Mouse (Mus musculus) frontal cortex, adult (tissue): ENCODE data around the gene Hsd17b12.

Experiments
- ATAC-seq: cut with Nextera tagmentation; 2 replicates; pipeline ENCODE4 v1.9.2; 2017; ENCODE audit warnings: mild to moderate bottlenecking, moderate library complexity, mixed read lengths; ENCODE audit not compliant: low TSS enrichment

Gene Hsd17b12

DNA sequence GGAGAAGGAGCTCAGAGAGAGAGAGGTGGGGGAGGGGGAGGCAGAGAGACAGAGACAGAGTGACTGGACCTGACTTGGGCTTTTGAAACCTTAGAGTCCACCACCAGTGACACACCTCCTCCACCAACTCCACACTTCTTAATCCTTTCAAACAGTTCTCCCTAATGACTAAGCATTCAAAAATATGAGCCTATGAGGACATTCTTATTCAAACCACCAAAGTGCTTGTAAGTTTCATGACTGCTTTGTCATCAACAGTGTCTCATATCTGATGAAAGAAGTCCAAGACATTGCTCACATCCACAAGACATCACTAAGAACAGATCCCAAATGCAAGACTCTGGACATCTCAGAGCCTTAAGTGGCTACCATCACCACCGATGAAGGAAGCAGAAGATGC, 67.9 kb downstream of the Hsd17b12 start:
- no peak for ATAC-seq

GRCm38 (mm10) chr2:94069482-94069881, 88.3 kb downstream of the Hsd17b12 start:
- ATAC-seq = peak; percentile 89

- ATAC-seq = no peak
These were observed 91.1 kb downstream of the Hsd17b12 start for GRCm38 (mm10) chr2:94066540-94067135.

- ATAC-seq = no peak
These were observed 91.6 kb downstream of the Hsd17b12 start for GRCm38 (mm10) chr2:94066120-94066519.

GRCm38 (mm10) chr2:94062791-94063190, 95.0 kb downstream of the Hsd17b12 start:
- ATAC-seq = no peak

DNA sequence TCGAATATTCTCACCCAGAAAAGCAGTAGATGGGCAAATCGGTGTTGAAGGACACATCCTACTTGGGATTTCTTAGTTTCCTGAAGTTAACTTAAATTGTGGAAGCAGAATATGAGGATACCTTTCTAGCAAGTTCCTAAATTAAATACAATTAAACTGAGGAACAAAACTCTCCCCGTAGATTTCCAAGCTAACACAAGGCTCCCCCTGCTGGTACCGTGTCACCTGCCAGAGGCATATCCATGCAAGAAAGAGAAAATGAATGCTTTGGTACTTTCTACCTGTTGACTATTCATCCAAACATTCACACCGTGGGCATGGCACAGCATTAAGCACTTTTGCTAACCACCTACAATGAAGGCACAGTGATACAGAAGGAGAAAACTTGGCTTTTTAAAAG, 98.3 kb downstream of the Hsd17b12 start:
- ATAC-seq = peak; percentile 65; the same call in 1 of the 2 replicates

DNA sequence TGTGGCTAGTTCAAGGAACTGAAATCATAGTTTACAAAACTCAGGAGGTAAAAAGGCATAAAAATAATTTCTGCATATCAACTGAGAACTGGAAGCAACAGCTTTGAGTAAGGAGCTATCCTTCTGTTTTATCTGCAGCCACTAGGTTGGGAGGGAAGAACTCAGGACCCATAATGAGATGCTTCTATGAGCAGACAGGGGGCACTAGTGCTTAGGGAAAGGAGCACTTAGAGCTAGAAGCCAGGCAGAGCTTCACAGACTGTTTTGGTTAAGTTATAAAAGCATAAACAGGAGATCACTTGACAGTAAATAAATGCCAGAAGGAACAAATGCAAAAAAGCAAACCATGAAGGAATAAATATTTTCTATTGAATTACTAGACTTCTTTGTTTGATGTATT, 103.0 kb downstream of the Hsd17b12 start:
- ATAC-seq = peak; percentile 89

- peak; percentile 92 for ATAC-seq
These were observed 105.8 kb downstream of the Hsd17b12 start for GRCm38 (mm10) chr2:94051952-94052351.

DNA sequence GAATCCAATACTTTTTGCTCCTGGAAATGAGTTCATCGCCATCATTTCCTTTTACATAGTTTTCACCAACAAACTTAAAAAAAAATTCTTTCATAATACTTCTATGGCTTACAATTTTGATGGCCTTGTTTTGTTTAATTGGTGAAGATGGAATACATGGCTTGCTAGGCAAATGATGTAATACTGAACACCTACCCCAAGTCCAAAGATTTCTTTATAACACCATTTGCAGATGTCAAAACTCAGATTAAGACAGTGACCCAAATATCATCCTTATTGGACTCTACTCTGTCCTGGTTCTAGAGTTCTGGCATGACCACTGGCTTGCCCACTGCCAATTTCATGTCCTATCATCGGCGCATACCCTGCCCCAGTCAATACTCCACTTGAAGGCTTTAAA, 106.9 kb downstream of the Hsd17b12 start:
- no peak for ATAC-seq

DNA sequence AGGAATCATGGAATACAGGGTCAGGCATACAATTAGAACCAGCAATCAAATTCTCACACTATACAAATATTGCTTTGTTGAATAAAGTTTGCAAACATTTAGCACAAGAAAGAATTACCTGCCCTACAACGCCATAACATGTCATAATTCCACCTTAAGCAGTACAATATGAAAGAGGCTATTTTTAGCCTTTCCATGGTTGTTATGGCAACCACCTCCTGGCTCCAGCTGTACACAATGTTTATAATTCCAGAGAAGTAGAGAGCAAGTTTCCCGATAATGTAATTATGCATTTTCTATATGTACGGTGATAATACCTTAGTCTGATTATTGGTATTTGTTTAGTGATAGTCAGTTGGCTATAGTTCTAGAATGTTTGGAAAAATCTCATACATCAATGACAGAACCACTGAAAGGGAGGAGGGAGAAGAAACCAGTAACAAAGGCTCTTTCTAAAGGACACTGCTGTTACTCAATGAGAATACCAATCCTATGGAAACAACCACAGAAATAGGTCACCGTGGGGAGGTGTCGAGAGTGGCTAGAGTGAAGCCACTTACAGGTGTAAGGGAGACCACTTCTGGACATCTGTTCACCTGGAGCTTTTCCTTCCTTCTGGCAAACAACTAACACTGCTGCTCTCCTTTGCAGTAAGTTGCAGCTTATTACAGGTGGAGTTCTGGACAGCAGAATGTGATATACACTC, 108.1 kb downstream of the Hsd17b12 start:
- ATAC-seq = no peak

DNA sequence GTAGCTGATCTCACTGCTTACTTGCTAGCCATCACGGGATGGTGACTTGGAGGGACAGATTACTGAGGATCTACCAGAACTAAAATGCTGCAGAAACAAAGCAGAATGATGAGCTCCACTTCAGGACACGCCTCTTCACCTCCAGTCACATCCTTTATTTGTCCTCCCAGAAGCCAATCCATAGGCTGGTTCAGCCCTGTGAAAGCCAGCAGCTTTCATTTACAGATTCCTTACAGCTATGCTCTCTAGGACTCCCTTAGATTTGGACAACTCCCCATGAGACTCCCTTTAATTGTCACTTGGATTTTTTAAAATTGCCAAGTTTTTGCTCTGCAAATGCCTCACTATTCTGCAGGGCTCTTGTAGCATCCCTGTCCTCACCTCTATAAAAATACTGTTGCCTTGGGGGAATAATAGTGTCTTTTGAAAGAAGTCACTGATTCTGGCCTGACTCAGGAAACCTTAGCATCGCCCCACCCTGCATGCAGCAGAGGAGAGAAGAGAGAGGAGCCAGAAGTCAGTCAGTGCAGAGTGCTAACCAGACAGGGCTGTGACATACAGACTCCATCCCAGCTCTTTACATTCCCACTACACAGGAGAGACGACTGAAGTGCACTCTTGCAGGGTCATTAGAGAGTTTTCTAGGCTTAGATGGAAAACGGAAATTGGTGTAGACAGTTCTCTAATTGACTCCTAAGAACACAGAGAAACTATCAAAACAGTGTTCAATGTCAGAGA, 108.9 kb downstream of the Hsd17b12 start:
- ATAC-seq = no peak

DNA sequence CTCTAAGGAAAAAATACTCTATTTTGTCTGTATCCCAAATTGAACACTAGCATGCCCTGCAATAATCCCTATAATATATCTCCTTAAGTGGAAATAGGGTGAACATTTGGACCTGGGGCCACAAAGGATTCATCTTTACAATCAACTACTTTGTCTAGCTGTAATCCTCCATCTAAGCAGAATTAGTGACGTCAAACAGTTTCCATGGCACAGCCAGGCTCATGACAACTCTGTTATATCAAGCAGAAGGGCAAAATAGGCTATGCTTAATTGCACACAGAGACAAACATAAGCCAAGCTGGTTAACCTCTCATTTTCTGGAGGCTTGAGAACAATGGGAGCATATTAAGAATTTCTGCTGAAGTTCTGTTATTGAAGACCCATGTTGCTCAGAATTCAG, 109.5 kb downstream of the Hsd17b12 start:
- ATAC-seq = no peak

GRCm38 (mm10) chr2:94045411-94046090, 112.2 kb downstream of the Hsd17b12 start:
- ATAC-seq = peak; percentile 60; the same call in 1 of the 2 replicates

GRCm38 (mm10) chr2:94044174-94044573, 113.6 kb downstream of the Hsd17b12 start:
- ATAC-seq = no peak

DNA sequence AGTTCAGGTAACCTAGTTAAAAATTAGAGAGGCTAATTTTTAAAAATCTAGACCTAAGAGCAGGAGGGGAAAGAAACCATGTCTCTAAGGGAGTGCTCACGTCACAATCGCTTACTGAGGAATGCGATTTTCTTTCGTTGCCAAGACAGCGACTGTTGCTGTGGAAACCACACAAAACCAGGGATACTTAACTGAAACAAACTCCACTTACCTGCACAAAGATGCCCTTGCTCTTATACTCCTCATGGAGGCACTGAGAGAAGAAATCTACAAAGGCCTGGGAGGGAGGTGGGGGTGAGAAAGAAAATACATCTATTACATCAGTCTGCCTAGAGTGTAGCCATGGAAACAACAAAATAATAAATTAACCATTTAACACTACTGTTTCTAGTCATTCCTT, 114.1 kb downstream of the Hsd17b12 start:
- ATAC-seq = peak; percentile 79

GRCm38 (mm10) chr2:94042461-94042860, 115.3 kb downstream of the Hsd17b12 start:
- ATAC-seq = no peak

DNA sequence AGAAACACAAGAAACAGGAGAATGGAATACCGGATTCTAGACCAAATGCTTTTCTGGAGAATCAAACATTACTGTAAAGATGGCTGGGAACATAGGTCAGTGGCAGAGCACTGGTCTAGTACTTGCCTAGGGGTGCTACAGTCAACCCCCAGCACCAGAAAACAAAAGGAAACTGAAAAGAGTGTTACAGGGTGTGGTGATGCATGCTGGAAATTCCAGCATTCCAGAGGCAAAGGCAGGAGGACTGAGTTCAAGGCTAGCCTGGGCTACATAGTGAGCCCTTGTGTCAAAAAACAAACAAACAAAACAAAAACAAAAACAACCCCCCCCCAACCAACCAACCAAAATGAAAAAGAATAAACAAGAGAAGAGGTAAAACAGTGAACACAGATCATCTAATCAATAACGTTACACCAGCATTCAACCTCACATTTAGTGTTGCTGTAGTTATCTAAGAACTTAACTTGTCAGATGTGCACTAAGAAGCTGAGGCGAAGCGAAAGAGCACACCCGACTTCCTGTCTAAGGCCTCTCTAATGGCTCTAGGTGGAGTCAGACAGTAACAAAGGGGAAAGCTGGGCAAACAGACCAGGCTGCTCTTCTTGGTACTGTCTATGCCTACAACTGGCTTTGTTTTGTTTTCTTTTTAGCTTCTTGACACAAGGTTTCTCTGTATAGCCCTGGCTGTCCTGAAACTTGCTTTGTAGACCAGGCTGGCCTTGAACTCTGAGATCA, 117.2 kb downstream of the Hsd17b12 start:
- ATAC-seq = no peak

DNA sequence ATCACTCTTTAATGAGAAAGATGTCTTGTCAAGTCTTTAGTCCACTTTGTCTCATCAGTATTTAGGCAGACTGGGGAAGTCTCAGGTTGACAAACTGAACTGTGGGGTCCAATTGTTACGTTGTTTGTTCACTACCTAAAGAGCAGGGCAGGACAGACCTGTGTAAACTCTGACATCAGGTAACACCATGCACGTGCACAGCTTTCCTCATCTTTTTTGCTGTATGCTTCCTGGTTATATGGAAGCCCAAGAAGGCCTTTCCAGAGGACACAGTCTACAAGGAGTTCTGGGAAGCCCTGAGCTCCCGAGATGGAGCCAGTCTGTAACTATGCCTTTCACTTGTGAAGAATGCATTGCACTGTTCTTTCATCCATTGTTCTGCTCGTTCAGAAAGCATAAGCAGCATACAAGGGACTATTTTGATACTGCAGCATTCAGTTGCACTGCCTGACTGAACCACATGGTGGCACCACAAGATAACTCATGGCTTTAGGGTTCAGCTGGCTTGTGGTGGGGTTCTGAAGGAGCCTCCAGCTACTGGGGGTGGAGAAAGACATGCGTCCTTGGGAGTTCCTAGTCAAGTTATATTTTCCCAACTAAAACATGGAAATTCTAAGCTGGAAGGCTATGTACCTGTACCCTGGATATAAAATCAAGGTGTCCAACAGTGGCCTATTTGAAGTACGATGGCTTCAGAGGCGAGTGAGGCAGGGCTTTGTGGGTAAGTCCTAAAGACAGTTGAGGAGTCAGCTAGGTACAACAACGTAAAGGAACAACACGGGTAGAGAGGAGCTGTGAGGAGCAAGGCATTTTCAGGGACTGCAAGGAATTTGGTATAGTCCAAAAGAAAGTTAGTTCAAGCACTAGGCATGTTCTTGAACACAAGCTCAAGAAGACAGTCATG, 122.1 kb downstream of the Hsd17b12 start:
- ATAC-seq = peak; percentile 99

- no peak for ATAC-seq
These were observed 127.2 kb downstream of the Hsd17b12 start for GRCm38 (mm10) chr2:94030602-94031001.

GRCm38 (mm10) chr2:94024637-94025036, 133.1 kb downstream of the Hsd17b12 start:
- ATAC-seq = no peak
